Comparison of ENCODE assay signal across 14 mouse cellular contexts in the genomic region with DNA sequence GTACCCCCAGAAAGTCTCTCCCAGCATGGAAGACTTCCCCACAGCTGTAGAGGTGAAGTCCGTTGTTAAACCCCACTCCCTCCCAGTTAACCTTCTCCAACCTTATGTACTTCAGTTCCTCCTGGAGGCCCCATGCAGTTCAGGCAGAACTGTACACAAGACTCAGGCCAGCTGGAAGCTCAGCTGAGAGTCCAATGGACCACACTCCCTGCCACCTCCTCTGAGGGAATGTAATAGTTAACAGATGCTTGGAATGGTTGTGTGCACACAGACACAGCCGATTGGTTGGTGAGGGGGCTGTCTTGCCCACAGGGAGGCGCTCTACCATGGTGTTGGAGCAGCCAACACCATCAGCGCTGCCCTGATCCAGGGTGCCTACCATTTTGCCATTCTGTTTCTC. TPM values are rescaled to one million over a fixed set of nuclear protein-coding genes. Genes with fewer than 3 reads are reported as not detected.
DNase-seq lines count a peak whose midpoint lies in the region; ATAC-seq and TF ChIP-seq lines count a peak whose summit lies in the region.
"Had no signal": no experiment of that assay in that cellular context is flagged by ENCODE, and none has a peak within 500 bp of the region (broad histone marks: within the 10 kb centered on the region; RNA-seq: fewer than 3 reads in every experiment).

No protein-coding gene starts in this region.

- TF ChIP-seq CTCF in liver, adult 2 months (IDR thresholded peaks at IDR 0.05; ENCODE audit: low read depth, low read length) = no peak
- TF ChIP-seq CTCF in ES-Bruce4 (IDR thresholded peaks at IDR 0.05; ENCODE audit: low read depth, low read length) = peak; percentile 31

- no peak overlapping the region for H3K4me3 ChIP-seq in heart, embryonic 12.5 days
- H3K4me3 ChIP-seq in liver, adult 2 months (ENCODE audit: insufficient read depth, low read depth, low read length) = no peak overlapping the region
- no peak overlapping the region for H3K4me3 ChIP-seq in liver, embryonic 11.5 days (ENCODE audit: low read depth, low read length)
- no peak overlapping the region for H3K4me3 ChIP-seq in ES-Bruce4 (ENCODE audit: low read depth, low read length)
- H3K4me3 ChIP-seq: limb, embryonic 15.5 days; stomach, embryonic 15.5 days had no signal

- TF ChIP-seq POLR2A in liver, adult 2 months (IDR thresholded peaks at IDR 0.05; ENCODE audit: extremely low read depth, insufficient read depth, low read length) = no peak
- TF ChIP-seq POLR2A in ES-Bruce4 (IDR thresholded peaks at IDR 0.05; ENCODE audit: insufficient read depth, low read length) = no peak

- H3K27ac ChIP-seq in heart, embryonic 12.5 days (ENCODE audit: poor library complexity, severe bottlenecking) = 0 out of 2 replicates have a peak overlapping the region, but pooled peaks have one; percentile 41
- H3K27ac ChIP-seq in liver, adult 2 months (replicated peaks; ENCODE audit: insufficient read depth, low read depth, low read length) = peak overlapping the region; percentile 3; the same call in 1 of the 2 replicates
- no peak overlapping the region for H3K27ac ChIP-seq in liver, embryonic 11.5 days (ENCODE audit: low read depth, low read length)
- H3K27ac ChIP-seq in ES-Bruce4 (ENCODE audit: insufficient read depth, low read length) = no peak overlapping the region
- H3K27ac ChIP-seq: limb, embryonic 15.5 days; stomach, embryonic 15.5 days had no signal

- no peaks in the 10 kb centered on the region; the same call in 1 of the 2 replicates for H3K9me3 ChIP-seq in heart, embryonic 12.5 days (replicated peaks)
- H3K9me3 ChIP-seq in liver, embryonic 11.5 days (ENCODE audit: control insufficient read depth, low read length) = no peaks in the 10 kb centered on the region; the same call in 1 of the 2 replicates
- no peaks in the 10 kb centered on the region for H3K9me3 ChIP-seq in ES-Bruce4 (replicated peaks; ENCODE audit: control insufficient read depth, insufficient read depth, low read length, poor library complexity, severe bottlenecking)
- H3K9me3 ChIP-seq: limb, embryonic 15.5 days; stomach, embryonic 15.5 days had no signal

- H3K9ac ChIP-seq in heart, embryonic 12.5 days = no peak overlapping the region
- no peak overlapping the region for H3K9ac ChIP-seq in liver, adult 2 months (ENCODE audit: low read depth, low read length)
- no peak overlapping the region for H3K9ac ChIP-seq in liver, embryonic 11.5 days (ENCODE audit: low read depth, low read length)
- H3K9ac ChIP-seq in ES-Bruce4 (ENCODE audit: low read depth, poor library complexity, severe bottlenecking) = no peak overlapping the region
- H3K9ac ChIP-seq: limb, embryonic 15.5 days; stomach, embryonic 15.5 days had no signal

- ATAC-seq in heart, embryonic 12.5 days (ENCODE audit: insufficient number of reproducible peaks, low FRiP score) = no peak
- no peak for ATAC-seq in liver, embryonic 11.5 days (replicated peaks; ENCODE audit: low FRiP score)
- ATAC-seq: forebrain, embryonic 14.5 days; midbrain, embryonic 16.5 days had no signal

- TF ChIP-seq EP300 in ES-Bruce4 (IDR thresholded peaks at IDR 0.05; ENCODE audit: insufficient read depth, low read depth, low read length) = no peak

- no peaks in the 10 kb centered on the region for H3K36me3 ChIP-seq in heart, embryonic 12.5 days
- H3K36me3 ChIP-seq in liver, adult 2 months (ENCODE audit: control insufficient read depth, insufficient read depth, low read length) = no peaks in the 10 kb centered on the region
- H3K36me3 ChIP-seq in liver, embryonic 11.5 days (ENCODE audit: control insufficient read depth, insufficient read depth, low read length) = no peaks in the 10 kb centered on the region
- no peaks in the 10 kb centered on the region for H3K36me3 ChIP-seq in ES-Bruce4 (ENCODE audit: control insufficient read depth, insufficient read depth, low read length, poor library complexity, severe bottlenecking)
- H3K36me3 ChIP-seq: limb, embryonic 15.5 days; stomach, embryonic 15.5 days had no signal

- H3K4me1 ChIP-seq in heart, embryonic 12.5 days (replicated peaks) = peaks cover 27% of the 10 kb centered on the region
- H3K4me1 ChIP-seq in liver, adult 2 months (ENCODE audit: control insufficient read depth, insufficient read depth, low read length) = peaks cover 14% of the 10 kb centered on the region
- H3K4me1 ChIP-seq in liver, embryonic 11.5 days (replicated peaks; ENCODE audit: control insufficient read depth, insufficient read depth, low read length) = peaks cover 3% of the 10 kb centered on the region; the same call in 1 of the 2 replicates
- no peaks in the 10 kb centered on the region for H3K4me1 ChIP-seq in ES-Bruce4 (ENCODE audit: control insufficient read depth, insufficient read depth, low read length)

- DNase-seq in heart, adult 18-20 months = no peak
- DNase-seq in liver, adult 2 months (ENCODE audit: extremely low read depth, low read depth, low spot score) = peak; percentile 18
- no peak for DNase-seq in liver, embryonic 11.5 days (ENCODE audit: low spot score)
- peak; percentile 23 for DNase-seq in NIH3T3 (ENCODE audit: low read depth)
- DNase-seq in adrenal gland, postnatal 25 days = no peak
- DNase-seq: cerebellum, adult 18-20 months; kidney, postnatal 25 days; spleen, adult 18-20 months had no signal

- H3K4me2 ChIP-seq in heart, embryonic 12.5 days = no peak overlapping the region
- no peak overlapping the region for H3K4me2 ChIP-seq in liver, embryonic 11.5 days
- H3K4me2 ChIP-seq: limb, embryonic 15.5 days; stomach, embryonic 15.5 days had no signal

- H3K27me3 ChIP-seq in heart, embryonic 12.5 days (replicated peaks) = no peaks in the 10 kb centered on the region
- H3K27me3 ChIP-seq in liver, adult 2 months (ENCODE audit: control insufficient read depth, insufficient read depth, low read length) = no peaks in the 10 kb centered on the region
- H3K27me3 ChIP-seq in liver, embryonic 11.5 days (replicated peaks; ENCODE audit: control insufficient read depth, insufficient read depth, low read length) = no peaks in the 10 kb centered on the region
- H3K27me3 ChIP-seq in ES-Bruce4 (ENCODE audit: control insufficient read depth, insufficient read depth, low read length, poor library complexity, severe bottlenecking) = no peaks in the 10 kb centered on the region
- H3K27me3 ChIP-seq: limb, embryonic 15.5 days; stomach, embryonic 15.5 days had no signal

- WGBS in heart, embryonic 12.5 days = 74% methylated on average over 4 of the region's 4 CpGs
- WGBS in liver, adult 2 months = 79% methylated on average over 4 of the region's 4 CpGs
- 90% methylated on average over 4 of the region's 4 CpGs for WGBS in liver, embryonic 11.5 days

- H3K79me2 ChIP-seq in liver, adult 2 months (ENCODE audit: control insufficient read depth, insufficient read depth, low read length) = no peaks in the 10 kb centered on the region

RNA-seq across cellular contexts. Expression of gene Adarb1, which starts 24.2 kb away (rescaled TPM):
- polyA plus RNA-seq in heart, embryonic 12.5 days (2016; fragmentation: Nextera tagmentation; extraction: Ambion mirVana) = 13.3 and 14.2 TPM in 2 replicates
- total RNA-seq in heart, adult 18-20 months (2021) = 10 to 100 TPM; 12.2 to 12.7 TPM
- 10.4 and 12.2 TPM in 2 replicates for total RNA-seq in liver, adult 2 months (2014; rRNA removed)
- 4.6 TPM in 2 replicates for polyA plus RNA-seq in liver, adult 2 months (2012; rRNA removed)
- polyA plus RNA-seq in liver, embryonic 11.5 days (2014; fragmentation: Nextera tagmentation; extraction: Ambion mirVana) = 3.5 and 4.5 TPM in 2 replicates
- polyA plus RNA-seq in ES-Bruce4 (2011; ENCODE audit: insufficient read depth, insufficient read length, low read depth, missing spikeins) = 8.8 and 9.7 TPM in 2 replicates
- total RNA-seq in adrenal gland, postnatal 25 days (2021) = 12.4 and 14.0 TPM in 2 replicates

Comparison
In these comparisons a context has a peak if more than half of its experiments do, and no peak if none do; other contexts are left out.
1. H3K27ac ChIP-seq: peak in heart, embryonic 12.5 days (single experiment) and liver, adult 2 months (single experiment); none in liver, embryonic 11.5 days (single experiment) and ES-Bruce4 (single experiment).
2. DNase-seq: peak in liver, adult 2 months (single experiment) and NIH3T3 (single experiment); none in heart, adult 18-20 months (0 of 2), liver, embryonic 11.5 days (single experiment) and adrenal gland, postnatal 25 days (single experiment).